Mouse (Mus musculus): ENCODE measurements around the gene Myl4. TPM values are rescaled to one million over a fixed set of nuclear protein-coding genes. Genes with fewer than 3 reads are reported as not detected.

Gene Myl4
- polyA plus RNA-seq, 1 experiment from 2014 or later = 4.7 TPM

DNA sequence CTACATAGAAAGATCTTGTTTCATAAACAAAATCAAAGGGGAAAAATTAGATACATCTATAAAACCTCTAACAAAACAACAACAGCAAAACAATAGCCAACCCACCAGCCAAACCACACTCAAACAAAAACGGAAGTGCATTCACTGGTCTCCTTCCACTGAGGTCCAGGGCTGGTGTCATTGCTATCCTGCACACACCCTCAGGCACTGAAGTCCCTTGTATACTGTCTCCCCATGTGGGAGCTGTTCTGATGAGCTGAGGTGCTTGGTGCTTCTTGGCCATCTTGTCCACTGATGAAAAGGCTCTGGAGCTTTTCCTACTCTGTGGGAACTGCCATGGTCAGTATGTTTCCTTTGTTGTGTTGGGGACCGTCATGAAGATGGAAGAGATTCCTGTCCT is 38.0 kb downstream of the Myl4 start:
- Histone ChIP-seq H3K4me3 (ENCODE audit: low read length) (no peak overlapping the region), H3K9ac (ENCODE audit: low read depth, low read length) (no peak overlapping the region), H3K4me2 (ENCODE audit: low read depth, low read length) (no peak overlapping the region), H3K4me1 (ENCODE audit: control insufficient read depth, insufficient read depth, low read length) (0 out of 2 replicates have a peak, but pooled peaks cover 3% of the 10 kb centered on the region), H3K9me3 (ENCODE audit: control insufficient read depth, low read length) (no peaks in the 10 kb centered on the region; the same call in 1 of the 2 replicates), H3K27ac (ENCODE audit: low read length) (no peak overlapping the region), H3K27me3 (replicated peaks; ENCODE audit: control insufficient read depth, insufficient read depth, low read length) (no peaks in the 10 kb centered on the region), H3K36me3 (ENCODE audit: control insufficient read depth, insufficient read depth, low read length) (no peaks in the 10 kb centered on the region)
- 86% methylated on average over 2 of the region's 2 CpGs for WGBS
- no peak for ATAC-seq

DNA sequence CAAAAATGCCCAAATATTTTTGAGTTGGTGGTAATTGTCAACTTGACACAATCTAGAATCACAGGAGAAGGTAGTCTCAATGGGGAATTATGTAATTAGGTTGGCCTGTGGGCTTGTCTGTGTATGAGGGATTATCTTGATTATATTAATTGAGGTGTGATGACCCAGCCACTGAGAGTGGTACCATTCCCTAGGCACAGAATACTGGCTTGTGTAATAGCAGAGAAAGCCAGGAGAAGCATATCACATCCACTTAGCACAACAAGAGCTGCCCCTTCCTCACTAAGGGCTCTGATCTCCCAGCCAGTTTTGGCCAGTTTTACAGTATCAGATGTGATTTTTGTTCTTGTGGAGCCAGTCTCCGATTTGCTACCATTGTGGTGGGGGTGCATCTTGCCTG is 39.1 kb downstream of the Myl4 start:
- Histone ChIP-seq H3K4me3 (ENCODE audit: low read length) (no peak overlapping the region), H3K27ac (ENCODE audit: low read length) (no peak overlapping the region), H3K4me2 (ENCODE audit: low read depth, low read length) (no peak overlapping the region), H3K9ac (ENCODE audit: low read depth, low read length) (no peak overlapping the region), H3K9me3 (ENCODE audit: control insufficient read depth, low read length) (no peaks in the 10 kb centered on the region; the same call in 1 of the 2 replicates), H3K36me3 (ENCODE audit: control insufficient read depth, insufficient read depth, low read length) (no peaks in the 10 kb centered on the region), H3K27me3 (replicated peaks; ENCODE audit: control insufficient read depth, insufficient read depth, low read length) (no peaks in the 10 kb centered on the region), H3K4me1 (ENCODE audit: control insufficient read depth, insufficient read depth, low read length) (0 out of 2 replicates have a peak, but pooled peaks cover 3% of the 10 kb centered on the region)
- WGBS = 67% methylated on average over 1 of the region's 1 CpGs
- ATAC-seq = no peak

DNA sequence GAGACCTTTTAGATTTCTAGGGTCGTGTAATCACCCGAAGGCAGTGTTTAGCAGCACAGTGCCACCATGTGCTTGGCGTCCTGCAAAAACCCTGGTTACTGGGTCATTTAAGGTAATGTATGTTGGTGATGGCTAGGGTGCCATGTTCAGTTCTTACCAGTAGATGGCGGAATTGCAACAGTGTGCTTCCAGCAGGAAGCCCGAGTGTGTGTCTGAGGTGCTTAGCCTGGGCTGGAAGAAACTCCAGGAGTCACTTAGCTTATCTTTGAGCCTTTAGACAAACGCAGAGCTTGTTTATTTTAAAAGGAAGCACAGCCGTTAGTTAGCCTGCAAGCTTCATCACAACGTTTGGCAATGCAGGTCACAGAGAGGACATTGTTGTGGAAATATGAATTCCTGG is 39.7 kb downstream of the Myl4 start:
- Histone ChIP-seq H3K27me3 (replicated peaks; ENCODE audit: control insufficient read depth, insufficient read depth, low read length) (no peaks in the 10 kb centered on the region), H3K4me3 (ENCODE audit: low read length) (no peak overlapping the region), H3K9ac (ENCODE audit: low read depth, low read length) (no peak overlapping the region), H3K36me3 (ENCODE audit: control insufficient read depth, insufficient read depth, low read length) (no peaks in the 10 kb centered on the region), H3K4me2 (ENCODE audit: low read depth, low read length) (no peak overlapping the region), H3K27ac (ENCODE audit: low read length) (no peak overlapping the region), H3K9me3 (ENCODE audit: control insufficient read depth, low read length) (no peaks in the 10 kb centered on the region; the same call in 1 of the 2 replicates), H3K4me1 (ENCODE audit: control insufficient read depth, insufficient read depth, low read length) (0 out of 2 replicates have a peak, but pooled peaks cover 3% of the 10 kb centered on the region)
- peak; percentile 89 for ATAC-seq
- 0% methylated on average over 8 of the region's 8 CpGs for whole genome bisulfite sequencing

DNA sequence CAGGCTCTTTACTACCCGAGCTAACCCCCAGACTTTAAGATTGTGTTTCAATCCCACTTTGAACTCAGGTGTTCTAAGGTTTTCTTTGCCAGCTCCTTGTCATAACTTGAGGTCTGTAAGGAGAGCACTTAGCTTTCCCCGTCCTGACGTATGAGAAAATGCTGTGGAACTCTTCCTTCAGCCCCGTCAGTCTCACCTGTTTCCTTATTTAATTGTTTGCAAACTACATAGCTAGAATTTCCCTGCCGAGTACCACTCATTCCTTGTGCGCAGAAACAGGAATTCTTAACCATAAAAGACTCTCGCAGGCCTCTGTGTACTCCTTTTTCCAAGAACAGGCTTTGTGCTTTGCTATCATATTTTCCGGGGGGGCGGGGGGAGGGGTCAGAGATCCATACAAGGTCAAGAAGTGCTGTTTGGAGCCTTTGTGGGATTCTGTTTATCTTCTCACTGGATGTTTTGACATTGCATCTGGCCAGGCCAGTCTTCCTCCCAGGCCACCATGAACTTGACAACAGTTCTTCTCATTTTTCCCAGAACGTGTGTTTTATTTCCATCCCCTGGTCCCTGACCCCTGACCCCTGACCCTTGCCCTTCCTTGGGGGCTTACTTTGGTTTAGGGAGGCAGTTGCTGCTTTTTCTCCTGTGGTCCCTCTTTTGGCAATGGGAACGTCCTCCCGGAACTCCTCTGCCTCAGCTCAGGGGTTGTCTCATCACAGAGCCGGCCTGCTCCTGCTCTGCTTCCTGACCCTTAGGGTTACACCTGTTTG is 41.8 kb downstream of the Myl4 start:
- no peak overlapping the region for H3K9ac ChIP-seq (ENCODE audit: low read depth, low read length)
- WGBS = 43% methylated on average over 13 of the region's 13 CpGs
- no peaks in the 10 kb centered on the region for H3K9me3 ChIP-seq (ENCODE audit: control insufficient read depth, low read length)
- H3K36me3 ChIP-seq (ENCODE audit: control insufficient read depth, insufficient read depth, low read length) = no peaks in the 10 kb centered on the region
- H3K27ac ChIP-seq (ENCODE audit: low read length) = no peak overlapping the region
- H3K27me3 ChIP-seq (replicated peaks; ENCODE audit: control insufficient read depth, insufficient read depth, low read length) = no peaks in the 10 kb centered on the region
- no peak overlapping the region for H3K4me3 ChIP-seq (ENCODE audit: low read length)
- 0 out of 2 replicates have a peak, but pooled peaks cover 3% of the 10 kb centered on the region for H3K4me1 ChIP-seq (ENCODE audit: control insufficient read depth, insufficient read depth, low read length)
- no peak for ATAC-seq
- H3K4me2 ChIP-seq (ENCODE audit: low read depth, low read length) = no peak overlapping the region

DNA sequence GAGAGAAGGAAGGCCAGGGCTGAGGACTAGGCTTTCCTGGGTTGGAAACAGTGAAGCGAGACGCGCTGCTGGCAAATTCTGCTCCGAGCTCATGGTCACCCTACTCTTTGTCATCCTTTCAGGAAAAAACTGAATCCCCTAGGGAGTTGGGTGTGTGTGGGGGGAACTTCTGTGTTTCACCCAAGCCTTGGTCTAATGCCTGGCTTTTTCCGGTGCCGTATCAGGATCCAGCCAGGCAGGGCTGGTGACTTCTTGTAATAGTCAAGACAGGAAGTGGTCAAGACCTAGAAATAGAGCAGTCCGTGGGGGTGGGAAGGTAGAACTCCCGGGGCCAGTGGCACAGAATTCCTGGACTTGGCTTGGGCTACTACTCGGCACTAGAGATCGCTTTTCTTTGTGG is 45.9 kb downstream of the Myl4 start:
- no peaks in the 10 kb centered on the region for H3K27me3 ChIP-seq (replicated peaks; ENCODE audit: control insufficient read depth, insufficient read depth, low read length)
- no peak overlapping the region for H3K9ac ChIP-seq (ENCODE audit: low read depth, low read length)
- ATAC-seq = no peak
- no peak overlapping the region for H3K27ac ChIP-seq (ENCODE audit: low read length)
- no peaks in the 10 kb centered on the region for H3K36me3 ChIP-seq (ENCODE audit: control insufficient read depth, insufficient read depth, low read length)
- H3K4me3 ChIP-seq (ENCODE audit: low read length) = no peak overlapping the region
- no peak overlapping the region for H3K4me2 ChIP-seq (ENCODE audit: low read depth, low read length)
- H3K4me1 ChIP-seq (ENCODE audit: control insufficient read depth, insufficient read depth, low read length) = no peaks in the 10 kb centered on the region
- WGBS = 78% methylated on average over 10 of the region's 10 CpGs
- no peaks in the 10 kb centered on the region for H3K9me3 ChIP-seq (ENCODE audit: control insufficient read depth, low read length)

DNA sequence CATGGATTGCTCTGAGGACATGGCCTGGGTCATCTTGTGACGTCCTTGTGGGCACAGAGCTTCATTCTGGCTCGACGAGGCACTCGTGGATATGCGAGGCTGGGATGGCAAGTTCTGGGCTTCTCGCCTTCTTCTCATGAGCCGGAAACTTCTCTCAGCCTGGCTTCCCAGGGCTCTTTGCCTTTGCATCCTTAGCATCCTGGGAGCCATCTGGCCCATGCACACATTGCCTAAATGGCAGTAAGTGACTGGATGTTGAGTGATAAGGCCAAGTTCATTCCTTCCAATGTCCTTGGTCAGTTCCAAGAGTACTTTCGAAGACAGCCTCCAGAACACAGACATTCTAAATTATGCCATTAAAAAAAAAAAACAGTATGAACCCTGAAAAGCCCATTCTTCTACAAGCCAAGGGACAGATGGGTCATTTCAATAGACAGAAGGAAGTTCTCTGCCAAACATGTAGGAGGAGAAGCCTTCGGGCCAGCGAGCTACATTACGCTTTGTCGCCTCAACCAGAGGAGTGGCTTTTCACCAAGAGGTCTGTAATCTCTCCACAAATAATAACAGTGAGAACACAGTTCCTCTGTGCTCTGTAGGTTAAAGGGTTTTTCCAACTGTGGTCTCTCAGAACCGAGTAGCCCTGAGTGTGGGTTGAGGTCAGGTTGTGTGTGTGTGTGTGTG is 48.9 kb downstream of the Myl4 start:
- no peak overlapping the region for H3K4me2 ChIP-seq (ENCODE audit: low read depth, low read length)
- no peak overlapping the region for H3K9ac ChIP-seq (ENCODE audit: low read depth, low read length)
- no peaks in the 10 kb centered on the region for H3K27me3 ChIP-seq (replicated peaks; ENCODE audit: control insufficient read depth, insufficient read depth, low read length)
- peak overlapping the region; percentile 77 for H3K27ac ChIP-seq (ENCODE audit: low read length)
- H3K4me3 ChIP-seq (ENCODE audit: low read length) = no peak overlapping the region
- H3K9me3 ChIP-seq (ENCODE audit: control insufficient read depth, low read length) = no peaks in the 10 kb centered on the region
- 64% methylated on average over 13 of the region's 13 CpGs for WGBS
- peak; percentile 48 for ATAC-seq
- no peaks in the 10 kb centered on the region for H3K36me3 ChIP-seq (ENCODE audit: control insufficient read depth, insufficient read depth, low read length)
- no peaks in the 10 kb centered on the region for H3K4me1 ChIP-seq (ENCODE audit: control insufficient read depth, insufficient read depth, low read length)

DNA sequence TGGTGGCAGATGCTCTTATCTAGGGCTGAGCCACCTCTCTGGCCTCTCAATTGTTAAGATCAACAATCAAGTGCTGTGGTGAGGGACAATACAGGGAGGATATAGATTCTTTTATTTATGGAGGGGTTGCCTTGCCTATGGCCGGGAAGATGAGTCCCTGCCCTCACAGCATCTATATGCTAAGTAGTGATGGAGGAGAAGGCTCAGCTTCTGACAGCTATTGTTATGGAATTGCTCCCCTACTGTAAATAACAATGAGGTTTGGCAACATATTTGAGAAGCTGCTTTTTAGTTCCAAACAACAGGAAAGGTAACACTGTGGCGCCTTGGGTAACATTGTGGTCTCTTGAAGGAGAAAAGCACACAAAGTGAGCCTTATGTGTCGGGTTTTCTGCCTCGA is 50.2 kb downstream of the Myl4 start:
- WGBS = 66% methylated on average over 4 of the region's 4 CpGs
- no peak overlapping the region for H3K4me3 ChIP-seq (ENCODE audit: low read length)
- no peaks in the 10 kb centered on the region for H3K36me3 ChIP-seq (ENCODE audit: control insufficient read depth, insufficient read depth, low read length)
- H3K27ac ChIP-seq (ENCODE audit: low read length) = no peak overlapping the region
- no peak for ATAC-seq
- no peaks in the 10 kb centered on the region for H3K9me3 ChIP-seq (ENCODE audit: control insufficient read depth, low read length)
- no peaks in the 10 kb centered on the region for H3K4me1 ChIP-seq (ENCODE audit: control insufficient read depth, insufficient read depth, low read length)
- no peak overlapping the region for H3K4me2 ChIP-seq (ENCODE audit: low read depth, low read length)
- H3K9ac ChIP-seq (ENCODE audit: low read depth, low read length) = no peak overlapping the region
- H3K27me3 ChIP-seq (replicated peaks; ENCODE audit: control insufficient read depth, insufficient read depth, low read length) = no peaks in the 10 kb centered on the region

DNA sequence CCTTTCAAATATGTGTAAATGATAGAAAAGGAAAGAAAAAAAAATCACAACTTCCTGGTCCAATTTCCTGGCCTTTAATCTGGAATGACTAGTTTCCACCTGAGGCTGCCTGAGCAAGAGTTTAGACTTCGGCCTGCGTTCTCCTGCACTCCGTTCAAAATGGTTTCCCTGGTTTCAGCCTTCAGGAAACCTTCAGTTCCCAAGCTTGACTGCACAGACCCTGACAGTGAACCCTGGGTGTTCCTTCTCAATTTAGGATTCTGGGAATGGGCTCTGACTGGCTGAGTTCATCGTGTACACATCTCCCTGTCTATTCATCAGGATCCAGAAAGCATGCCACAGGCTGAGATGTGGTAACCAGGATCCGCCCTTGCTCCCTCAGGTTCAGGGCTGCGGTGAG is 53.7 kb downstream of the Myl4 start:
- Histone ChIP-seq H3K9me3 (ENCODE audit: control insufficient read depth, low read length) (no peaks in the 10 kb centered on the region), H3K4me2 (ENCODE audit: low read depth, low read length) (no peak overlapping the region), H3K27ac (ENCODE audit: low read length) (no peak overlapping the region), H3K4me1 (ENCODE audit: control insufficient read depth, insufficient read depth, low read length) (peaks cover 5% of the 10 kb centered on the region), H3K9ac (ENCODE audit: low read depth, low read length) (no peak overlapping the region), H3K27me3 (replicated peaks; ENCODE audit: control insufficient read depth, insufficient read depth, low read length) (no peaks in the 10 kb centered on the region), H3K36me3 (ENCODE audit: control insufficient read depth, insufficient read depth, low read length) (no peaks in the 10 kb centered on the region), H3K4me3 (ENCODE audit: low read length) (no peak overlapping the region)
- 62% methylated on average over 6 of the region's 6 CpGs for WGBS
- no peak for ATAC-seq

DNA sequence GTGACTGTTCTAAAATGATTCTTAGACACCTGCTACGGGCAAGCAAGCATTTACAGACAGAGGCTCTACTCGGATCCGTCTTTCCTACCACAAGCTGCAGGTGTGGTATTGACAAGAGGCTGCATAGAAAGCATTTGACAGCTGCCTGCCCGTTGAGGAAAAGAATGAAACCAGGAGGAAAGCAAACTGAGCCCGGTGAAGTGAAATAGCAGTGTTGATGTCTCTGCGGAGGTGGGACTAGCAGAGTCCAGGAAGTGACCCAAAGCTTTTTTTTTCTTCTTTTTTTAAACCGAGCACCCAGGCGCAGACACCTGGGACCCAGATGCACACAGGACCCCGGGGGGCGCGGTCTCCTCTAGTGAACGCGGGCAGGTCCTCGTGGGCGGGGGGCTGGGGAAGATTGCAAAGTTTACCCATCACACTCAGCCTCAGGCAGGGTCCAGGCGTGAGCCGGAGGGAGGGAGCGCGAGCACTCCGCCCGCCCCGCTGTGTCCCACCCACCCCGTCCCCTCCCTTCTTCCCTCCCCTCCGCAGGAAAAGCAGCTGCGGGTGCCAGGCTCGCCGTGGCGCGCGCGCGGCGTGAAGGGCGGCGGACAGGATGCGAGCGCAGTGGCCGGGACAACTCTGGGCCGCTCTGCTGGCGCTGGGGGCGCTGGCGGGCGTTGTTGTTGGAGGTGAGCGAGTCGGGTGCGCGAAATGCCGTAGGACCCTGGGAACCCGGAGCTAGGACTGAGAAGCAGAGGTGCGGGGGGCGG is 57.2 kb downstream of the Myl4 start, which contains the start of gene Itgb3:
Gene Itgb3, plus strand, starts transcription at position 510 of the 755 bp plus-strand sequence.
- H3K27me3 ChIP-seq (replicated peaks; ENCODE audit: control insufficient read depth, insufficient read depth, low read length) = no peaks in the 10 kb centered on the region
- peaks cover 5% of the 10 kb centered on the region for H3K4me1 ChIP-seq (ENCODE audit: control insufficient read depth, insufficient read depth, low read length)
- no peaks in the 10 kb centered on the region for H3K36me3 ChIP-seq (ENCODE audit: control insufficient read depth, insufficient read depth, low read length)
- peak within 1 kb of the TSS; percentile 94 for H3K4me2 ChIP-seq (ENCODE audit: low read depth, low read length)
- peak within 1 kb of the TSS; percentile 28; the same call in 1 of the 2 replicates for H3K27ac ChIP-seq (ENCODE audit: low read length)
- peak within 1 kb of the TSS; percentile 71 for H3K9ac ChIP-seq (ENCODE audit: low read depth, low read length)
- ATAC-seq = peak; percentile 88
- peak within 1 kb of the TSS; percentile 65 for H3K4me3 ChIP-seq (ENCODE audit: low read length)
- under 1% methylated on average over 47 of the region's 51 CpGs for whole genome bisulfite sequencing
- no peaks in the 10 kb centered on the region for H3K9me3 ChIP-seq (ENCODE audit: control insufficient read depth, low read length)

Measured in intestine, embryonic 16.5 days (tissue).